Mouse (Mus musculus): ENCODE measurements around the gene Rora. TPM values are rescaled to one million over a fixed set of nuclear protein-coding genes. Genes with fewer than 3 reads are reported as not detected.

Gene Rora
- polyA plus RNA-seq, 1 experiment from 2014 or later: 12.5 TPM

DNA sequence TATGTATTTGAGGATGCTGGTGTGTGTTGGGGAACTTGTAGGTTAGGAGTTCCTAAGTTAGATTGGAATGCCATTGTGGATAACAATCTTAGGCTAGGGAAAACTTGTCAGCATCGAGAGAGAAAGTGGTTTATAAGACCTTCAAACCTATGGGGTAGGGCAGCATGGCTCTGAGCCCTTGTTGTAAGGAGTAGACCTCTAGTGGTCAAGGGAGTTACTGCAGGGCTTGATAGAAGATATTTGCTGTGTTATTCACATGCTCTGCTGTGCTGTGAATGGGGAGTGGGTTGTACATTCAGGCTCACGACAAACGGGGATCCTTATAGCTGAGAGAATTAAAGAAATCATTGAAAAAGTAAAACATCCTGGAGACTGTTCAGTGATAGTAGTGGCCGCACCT lies 35.8 kb downstream of the Rora start:
- Histone ChIP-seq H3K36me3 (no peaks in the 10 kb centered on the region), H3K9ac (no peak overlapping the region), H3K4me1 (peaks cover 22% of the 10 kb centered on the region), H3K27me3 (no peaks in the 10 kb centered on the region), H3K9me3 (no peaks in the 10 kb centered on the region), H3K27ac (no peak overlapping the region), H3K4me2 (replicated peaks) (no peak overlapping the region), H3K4me3 (no peak overlapping the region)
- 38% methylated on average over 4 of the region's 4 CpGs for WGBS
- no peak for ATAC-seq (ENCODE audit: insufficient number of reproducible peaks, insufficient read depth, low FRiP score, low TSS enrichment)

DNA sequence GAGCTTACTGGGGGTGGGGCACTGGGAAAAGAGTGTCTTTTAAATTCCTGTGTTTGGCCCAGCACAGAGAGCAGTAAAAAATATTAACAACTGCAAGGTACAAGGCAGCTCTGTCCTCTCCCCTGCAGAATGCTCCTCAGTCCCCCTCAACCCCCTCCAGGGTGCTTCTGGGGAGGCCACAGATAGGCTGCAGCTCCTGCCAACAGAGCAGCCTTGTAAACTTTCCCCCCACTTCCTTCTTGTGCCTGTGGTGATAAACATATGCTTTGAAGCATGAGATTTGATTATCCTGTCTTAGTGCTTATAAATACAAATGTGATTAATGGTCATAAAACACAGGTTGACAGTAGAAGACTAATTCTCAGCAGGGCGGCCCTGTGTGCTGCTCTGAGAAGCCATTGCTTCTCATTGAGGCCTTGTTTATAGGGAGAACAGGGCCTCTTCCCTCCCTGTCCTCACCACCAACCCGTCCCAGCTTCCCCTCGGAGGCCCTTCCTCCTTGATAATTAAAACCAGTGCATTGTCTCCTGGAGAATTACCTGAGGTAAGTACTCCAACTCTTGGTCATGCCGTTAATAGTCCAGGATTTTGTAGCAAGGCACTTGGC lies 41.4 kb downstream of the Rora start:
- no peak overlapping the region for H3K4me3 ChIP-seq
- H3K4me2 ChIP-seq (replicated peaks): no peak overlapping the region
- H3K9ac ChIP-seq: no peak overlapping the region
- H3K36me3 ChIP-seq: no peaks in the 10 kb centered on the region
- no peaks in the 10 kb centered on the region for H3K9me3 ChIP-seq
- peak; percentile 52; the same call in 1 of the 2 replicates for ATAC-seq (ENCODE audit: insufficient number of reproducible peaks, insufficient read depth, low FRiP score, low TSS enrichment)
- no peak overlapping the region for H3K27ac ChIP-seq
- no peaks in the 10 kb centered on the region for H3K27me3 ChIP-seq
- WGBS: 16% methylated on average over 4 of the region's 4 CpGs
- peaks cover 15% of the 10 kb centered on the region for H3K4me1 ChIP-seq

DNA sequence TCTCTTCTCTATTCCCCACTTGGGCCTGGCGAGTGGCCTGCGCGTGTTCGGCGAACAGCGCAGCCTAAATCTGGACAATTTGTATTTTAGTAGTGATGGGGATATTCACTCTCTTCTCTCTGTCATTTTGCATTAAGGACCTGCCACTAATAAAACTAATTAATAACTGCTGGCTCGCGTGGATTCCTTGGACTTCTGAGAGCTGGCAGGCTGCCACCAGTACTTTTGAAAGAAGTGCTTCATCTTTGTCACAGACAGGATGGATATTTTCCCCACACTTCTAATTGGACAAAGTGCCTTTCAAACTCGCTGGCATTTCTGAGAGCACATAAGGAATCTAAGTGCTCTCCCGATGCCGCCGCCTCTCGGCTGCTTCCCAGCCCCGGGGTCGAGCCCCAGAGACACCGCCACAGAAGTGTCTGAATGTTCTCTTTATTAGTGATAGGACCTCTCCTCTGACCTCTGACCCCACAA lies 41.9 kb downstream of the Rora start:
- Histone ChIP-seq H3K4me2 (replicated peaks) (no peak overlapping the region), H3K4me1 (peaks cover 16% of the 10 kb centered on the region), H3K9ac (no peak overlapping the region), H3K27me3 (no peaks in the 10 kb centered on the region), H3K36me3 (no peaks in the 10 kb centered on the region), H3K27ac (no peak overlapping the region), H3K9me3 (no peaks in the 10 kb centered on the region), H3K4me3 (no peak overlapping the region)
- WGBS: 28% methylated on average over 16 of the region's 16 CpGs
- ATAC-seq (ENCODE audit: insufficient number of reproducible peaks, insufficient read depth, low FRiP score, low TSS enrichment): 0 out of 2 replicates have a peak, but pooled peaks have one; percentile 22

DNA sequence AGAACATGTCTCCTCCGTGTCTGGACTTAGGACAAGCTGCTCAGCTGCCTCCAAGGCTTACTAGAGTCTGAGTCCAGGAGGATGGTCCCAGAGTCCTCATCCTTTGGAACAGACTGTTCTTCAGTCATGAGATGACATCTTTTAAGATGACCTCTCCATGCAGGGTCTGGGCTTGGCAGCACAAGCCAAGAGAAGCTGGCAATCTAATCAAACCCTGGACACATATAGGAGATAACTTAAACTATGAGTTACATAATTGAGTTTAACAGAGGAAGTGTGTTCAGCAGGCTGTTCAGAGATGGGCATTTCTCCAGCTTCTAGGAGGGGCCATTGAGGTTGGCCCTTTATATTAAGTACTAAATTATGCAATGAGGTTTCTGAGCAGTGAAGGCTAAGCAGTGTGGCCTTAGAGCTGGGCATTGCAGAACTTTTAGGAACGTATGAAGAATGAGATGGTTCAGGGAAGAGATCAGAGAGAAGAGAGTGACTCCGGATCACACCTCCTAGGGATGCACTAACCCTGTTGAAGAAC lies 42.9 kb downstream of the Rora start:
- ATAC-seq (ENCODE audit: insufficient number of reproducible peaks, insufficient read depth, low FRiP score, low TSS enrichment): no peak
- no peaks in the 10 kb centered on the region for H3K36me3 ChIP-seq
- no peak overlapping the region for H3K27ac ChIP-seq
- WGBS: 84% methylated on average over 3 of the region's 3 CpGs
- no peaks in the 10 kb centered on the region for H3K9me3 ChIP-seq
- H3K4me1 ChIP-seq: peaks cover 16% of the 10 kb centered on the region
- no peak overlapping the region for H3K4me2 ChIP-seq (replicated peaks)
- no peaks in the 10 kb centered on the region for H3K27me3 ChIP-seq
- H3K4me3 ChIP-seq: no peak overlapping the region
- no peak overlapping the region for H3K9ac ChIP-seq

DNA sequence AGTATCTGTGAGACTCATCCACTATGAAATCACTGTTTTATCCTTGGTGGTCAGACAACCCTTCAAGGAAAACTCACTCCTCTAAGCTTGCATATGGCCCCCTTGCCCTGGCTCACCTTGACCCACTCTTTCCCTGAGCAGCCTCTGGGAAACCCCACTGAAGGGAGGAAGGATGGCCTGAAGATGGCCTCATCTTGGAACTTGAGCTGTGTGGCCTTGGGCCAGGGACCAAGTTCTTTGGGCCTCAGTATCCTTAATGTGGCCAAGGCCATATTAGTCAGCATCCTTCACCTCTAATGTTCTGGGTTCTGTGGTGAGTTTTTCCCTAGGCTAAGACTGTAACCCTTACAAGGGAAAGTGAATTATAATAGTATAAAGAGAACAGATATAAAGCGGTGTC lies 45.8 kb downstream of the Rora start:
- H3K9ac ChIP-seq: no peak overlapping the region
- H3K4me1 ChIP-seq: peaks cover 16% of the 10 kb centered on the region
- no peak for ATAC-seq (ENCODE audit: insufficient number of reproducible peaks, insufficient read depth, low FRiP score, low TSS enrichment)
- no peak overlapping the region for H3K4me3 ChIP-seq
- no peaks in the 10 kb centered on the region for H3K36me3 ChIP-seq
- no peaks in the 10 kb centered on the region for H3K9me3 ChIP-seq
- H3K27me3 ChIP-seq: no peaks in the 10 kb centered on the region
- 75% methylated on average over 1 of the region's 1 CpGs for WGBS
- no peak overlapping the region for H3K4me2 ChIP-seq (replicated peaks)
- H3K27ac ChIP-seq: no peak overlapping the region

DNA sequence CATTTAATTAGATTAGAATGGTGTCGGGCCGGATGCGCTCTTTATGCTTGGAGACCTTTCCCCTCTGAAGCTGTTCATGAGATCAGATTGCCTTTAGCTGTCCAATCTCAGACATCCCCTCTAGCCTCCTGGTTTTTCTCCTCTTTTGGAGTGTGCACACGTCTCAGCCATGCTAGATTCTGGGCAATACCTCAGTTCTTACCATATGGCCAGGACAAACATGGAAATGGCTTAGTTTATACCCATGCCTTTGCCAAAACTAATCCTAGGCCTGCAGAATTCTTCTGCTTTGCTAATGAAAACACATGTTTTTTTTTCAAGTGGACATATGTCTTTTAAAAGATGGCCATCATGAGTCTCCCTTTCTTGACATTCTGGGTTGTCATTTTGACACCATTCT lies 46.3 kb downstream of the Rora start:
- Histone ChIP-seq H3K4me3 (no peak overlapping the region), H3K36me3 (no peaks in the 10 kb centered on the region), H3K9ac (no peak overlapping the region), H3K27ac (no peak overlapping the region), H3K4me1 (peaks cover 14% of the 10 kb centered on the region), H3K9me3 (no peaks in the 10 kb centered on the region), H3K27me3 (no peaks in the 10 kb centered on the region), H3K4me2 (replicated peaks) (no peak overlapping the region)
- no peak for ATAC-seq (ENCODE audit: insufficient number of reproducible peaks, insufficient read depth, low FRiP score, low TSS enrichment)
- 27% methylated on average over 4 of the region's 4 CpGs for WGBS

DNA sequence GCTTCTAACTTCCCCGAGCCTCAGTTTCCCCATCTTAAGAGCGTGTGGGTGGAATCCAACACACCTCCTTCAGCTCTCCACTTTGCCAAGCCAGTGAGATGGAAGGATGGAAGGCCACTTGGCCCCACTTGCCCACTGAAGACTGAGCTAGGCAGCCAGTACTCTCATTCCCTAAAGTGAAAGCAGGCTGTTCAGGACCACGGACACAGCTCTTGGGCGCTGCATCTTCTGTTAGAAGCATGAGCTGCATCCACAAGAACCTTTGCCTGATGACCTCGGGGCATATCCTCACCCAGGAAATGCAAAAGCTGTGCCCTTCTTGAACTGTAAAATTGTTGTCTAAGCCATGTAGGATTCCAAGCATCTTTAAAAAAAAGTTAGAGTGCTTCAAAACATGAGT lies 54.0 kb downstream of the Rora start:
- Histone ChIP-seq H3K4me3 (no peak overlapping the region), H3K9ac (no peak overlapping the region), H3K4me2 (replicated peaks) (no peak overlapping the region), H3K9me3 (no peaks in the 10 kb centered on the region), H3K27me3 (no peaks in the 10 kb centered on the region), H3K4me1 (0 out of 2 replicates have a peak, but pooled peaks cover 2% of the 10 kb centered on the region), H3K36me3 (no peaks in the 10 kb centered on the region), H3K27ac (no peak overlapping the region)
- 58% methylated on average over 5 of the region's 5 CpGs for WGBS
- ATAC-seq (ENCODE audit: insufficient number of reproducible peaks, insufficient read depth, low FRiP score, low TSS enrichment): no peak

DNA sequence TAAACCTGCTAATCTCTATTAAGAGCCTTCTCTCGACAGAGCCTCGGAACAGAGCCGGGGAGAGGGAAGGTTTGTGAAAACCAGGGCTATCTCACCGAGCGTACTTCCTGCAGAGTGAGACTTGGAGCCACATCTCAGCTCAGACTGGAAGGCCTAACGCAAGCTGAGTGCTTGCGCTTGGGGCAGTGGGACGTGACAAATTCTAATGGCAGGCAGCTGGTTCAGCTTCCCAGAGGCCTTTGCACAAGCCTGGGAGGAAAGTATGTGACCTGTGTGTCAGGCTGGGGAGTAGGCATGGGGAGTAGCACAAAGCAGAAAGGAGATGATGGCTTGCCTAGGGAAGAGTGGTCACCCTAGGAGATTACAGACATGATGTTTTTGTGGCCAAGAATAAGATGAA lies 55.6 kb downstream of the Rora start:
- 67% methylated on average over 8 of the region's 8 CpGs for WGBS
- no peak for ATAC-seq (ENCODE audit: insufficient number of reproducible peaks, insufficient read depth, low FRiP score, low TSS enrichment)
- Histone ChIP-seq H3K9me3 (no peaks in the 10 kb centered on the region), H3K27ac (no peak overlapping the region), H3K4me1 (0 out of 2 replicates have a peak, but pooled peaks cover 2% of the 10 kb centered on the region), H3K9ac (no peak overlapping the region), H3K4me2 (replicated peaks) (no peak overlapping the region), H3K27me3 (no peaks in the 10 kb centered on the region), H3K36me3 (no peaks in the 10 kb centered on the region), H3K4me3 (no peak overlapping the region)

DNA sequence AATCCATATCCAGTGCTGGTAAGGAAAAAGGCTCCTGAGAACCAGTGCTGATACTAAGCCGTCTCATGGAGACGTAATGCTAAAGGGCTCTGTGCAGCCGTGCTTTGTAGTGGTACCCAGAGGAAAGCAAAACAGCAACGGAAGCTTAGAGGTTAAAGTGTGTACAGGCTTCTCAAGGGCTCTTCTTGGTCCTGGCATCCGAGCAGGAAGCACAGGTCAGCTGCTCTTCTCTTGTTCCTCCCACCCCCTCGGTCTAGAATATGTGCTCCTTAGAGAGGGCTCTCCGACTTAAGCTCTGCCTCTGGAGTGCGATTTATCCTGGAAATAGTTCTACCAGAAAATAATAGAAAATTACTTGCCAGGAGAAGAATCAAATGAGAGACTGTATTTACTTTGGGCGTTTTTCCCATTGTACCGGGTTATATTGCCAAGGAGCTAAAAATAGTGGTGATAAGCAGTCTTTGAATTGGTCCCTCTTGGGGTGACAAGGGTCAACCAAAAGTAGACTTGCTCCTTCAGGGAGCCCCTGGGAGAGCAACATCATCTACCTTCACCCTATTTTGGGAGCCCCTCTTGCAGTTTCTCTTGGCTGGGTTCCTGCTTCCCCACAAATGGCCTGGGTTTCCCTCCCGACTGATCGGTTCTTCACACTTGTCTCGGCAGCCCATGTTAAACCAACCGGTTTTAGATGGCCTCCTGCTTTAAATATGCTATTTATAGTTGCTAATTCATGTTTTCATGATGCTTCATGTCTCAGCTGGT lies 57.5 kb downstream of the Rora start:
- H3K4me2 ChIP-seq (replicated peaks): no peak overlapping the region
- no peak for ATAC-seq (ENCODE audit: insufficient number of reproducible peaks, insufficient read depth, low FRiP score, low TSS enrichment)
- no peak overlapping the region for H3K9ac ChIP-seq
- no peak overlapping the region for H3K4me3 ChIP-seq
- 0 out of 2 replicates have a peak, but pooled peaks cover 2% of the 10 kb centered on the region for H3K4me1 ChIP-seq
- 67% methylated on average over 14 of the region's 14 CpGs for WGBS
- no peaks in the 10 kb centered on the region for H3K9me3 ChIP-seq
- no peaks in the 10 kb centered on the region for H3K27me3 ChIP-seq
- no peak overlapping the region for H3K27ac ChIP-seq
- no peaks in the 10 kb centered on the region for H3K36me3 ChIP-seq

DNA sequence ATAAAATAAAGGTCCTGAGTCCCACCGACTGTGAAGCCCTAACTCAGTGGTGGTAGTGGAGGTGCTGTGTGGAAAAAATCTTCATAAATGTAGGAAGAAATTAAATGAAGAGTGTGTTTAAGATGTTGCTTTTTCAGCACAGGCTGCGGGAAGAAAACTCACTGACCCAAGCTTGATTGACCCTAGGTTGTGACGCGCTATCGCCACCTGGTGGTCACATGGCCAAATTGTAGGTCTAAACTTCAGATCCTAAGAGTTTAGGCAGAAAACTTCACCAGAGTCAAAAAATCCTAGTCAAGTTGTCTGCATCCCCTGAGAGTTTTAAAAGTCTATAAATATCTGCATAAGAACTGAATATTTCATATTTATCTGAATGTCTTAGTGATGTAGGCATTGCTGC lies 63.4 kb downstream of the Rora start:
- no peaks in the 10 kb centered on the region for H3K27me3 ChIP-seq
- no peak overlapping the region for H3K4me3 ChIP-seq
- no peak overlapping the region for H3K27ac ChIP-seq
- ATAC-seq (ENCODE audit: insufficient number of reproducible peaks, insufficient read depth, low FRiP score, low TSS enrichment): no peak
- no peaks in the 10 kb centered on the region for H3K9me3 ChIP-seq
- no peak overlapping the region for H3K9ac ChIP-seq
- no peak overlapping the region for H3K4me2 ChIP-seq (replicated peaks)
- H3K36me3 ChIP-seq: no peaks in the 10 kb centered on the region
- H3K4me1 ChIP-seq: no peaks in the 10 kb centered on the region
- WGBS: 18% methylated on average over 5 of the region's 5 CpGs

DNA sequence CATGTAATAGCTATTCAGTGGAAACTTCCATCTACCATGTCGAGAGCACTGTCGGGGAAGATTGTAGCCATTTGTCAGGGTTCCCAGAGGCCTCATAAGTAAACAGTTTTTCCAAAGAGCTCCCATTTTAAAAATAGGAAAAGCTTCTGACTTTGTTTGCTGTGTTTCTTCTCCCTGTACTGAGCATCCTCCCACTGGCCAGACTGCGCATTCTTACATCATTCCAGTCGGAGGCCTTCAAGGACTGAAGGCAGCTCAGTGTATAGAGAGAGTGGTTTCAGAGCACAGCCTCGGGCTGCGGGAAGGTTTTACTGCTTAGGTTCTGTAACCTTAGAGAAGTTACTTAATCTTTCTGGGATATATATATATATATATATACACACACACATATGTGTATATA lies 64.8 kb downstream of the Rora start:
- Histone ChIP-seq H3K4me2 (replicated peaks) (no peak overlapping the region), H3K27me3 (no peaks in the 10 kb centered on the region), H3K9me3 (no peaks in the 10 kb centered on the region), H3K4me1 (no peaks in the 10 kb centered on the region), H3K27ac (no peak overlapping the region), H3K36me3 (no peaks in the 10 kb centered on the region), H3K4me3 (no peak overlapping the region), H3K9ac (no peak overlapping the region)
- 84% methylated on average over 6 of the region's 6 CpGs for WGBS
- ATAC-seq (ENCODE audit: insufficient number of reproducible peaks, insufficient read depth, low FRiP score, low TSS enrichment): no peak

DNA sequence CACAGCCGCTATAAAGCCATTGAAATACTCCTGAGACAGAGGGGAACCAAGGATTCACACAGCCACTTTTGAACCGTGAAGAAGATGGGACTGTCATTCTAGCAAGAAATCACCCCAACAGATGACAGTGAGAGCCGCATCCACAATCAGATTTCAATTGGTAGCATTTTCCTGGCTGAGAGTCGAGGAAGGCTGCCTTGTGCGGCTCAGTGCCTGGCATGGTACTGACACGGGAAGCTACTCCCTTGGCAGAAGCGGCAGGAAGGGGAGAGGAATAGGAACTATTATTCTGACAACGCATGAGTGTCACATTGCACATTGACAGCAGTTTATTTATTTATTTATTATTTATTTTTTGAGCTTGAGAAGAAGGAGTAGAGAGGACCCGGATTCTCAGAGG lies 65.7 kb downstream of the Rora start:
- Histone ChIP-seq H3K36me3 (no peaks in the 10 kb centered on the region), H3K9ac (no peak overlapping the region), H3K4me3 (no peak overlapping the region), H3K9me3 (no peaks in the 10 kb centered on the region), H3K4me2 (replicated peaks) (no peak overlapping the region), H3K27me3 (no peaks in the 10 kb centered on the region), H3K4me1 (no peaks in the 10 kb centered on the region), H3K27ac (no peak overlapping the region)
- ATAC-seq (ENCODE audit: insufficient number of reproducible peaks, insufficient read depth, low FRiP score, low TSS enrichment): no peak
- 90% methylated on average over 9 of the region's 9 CpGs for WGBS
